Mouse (Mus musculus): ENCODE measurements around the gene Pias1. TPM values are rescaled to one million over a fixed set of nuclear protein-coding genes. Genes with fewer than 3 reads are reported as not detected.

Gene Pias1
- polyA plus RNA-seq, 1 experiment from 2014 or later = 46.4 TPM

- no peaks in the 10 kb centered on the region for H3K36me3 ChIP-seq
- 3% methylated on average over 17 of the region's 17 CpGs for WGBS
- H3K4me1 ChIP-seq (replicated peaks) = peaks cover 15% of the 10 kb centered on the region
- peak overlapping the region; percentile 98 for H3K27ac ChIP-seq
- peak overlapping the region; percentile 96 for H3K9ac ChIP-seq
- H3K27me3 ChIP-seq (replicated peaks) = no peaks in the 10 kb centered on the region
- H3K9me3 ChIP-seq = no peaks in the 10 kb centered on the region
- H3K4me2 ChIP-seq (replicated peaks) = peak overlapping the region; percentile 91
- ATAC-seq = peak; percentile 11; the same call in 1 of the 2 replicates
- H3K4me3 ChIP-seq (replicated peaks) = peak overlapping the region; percentile 99
Measured at GRCm38 (mm10) chr9:62979461-62980161, 8.1 kb downstream of the Pias1 start.

DNA sequence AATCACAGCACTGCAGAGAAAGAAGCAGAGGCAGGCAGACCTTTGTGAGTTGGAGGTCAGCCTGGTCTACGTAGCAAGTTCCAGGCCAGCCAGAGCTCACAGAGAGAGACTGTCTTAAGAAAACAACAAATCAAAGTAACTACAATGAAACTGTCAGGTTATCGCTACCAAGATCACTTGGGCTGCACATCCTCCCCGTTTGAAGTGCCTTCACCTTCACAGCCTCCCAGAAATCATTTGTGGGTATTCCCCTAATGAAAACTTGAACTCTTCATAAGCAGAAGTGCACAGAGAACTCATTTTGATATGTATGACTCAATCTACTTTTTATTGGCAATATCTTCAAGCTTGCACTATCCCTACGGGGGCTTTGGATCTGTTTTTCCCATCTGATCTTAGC is 10.6 kb downstream of the Pias1 start:
- Histone ChIP-seq H3K27ac (no peak overlapping the region), H3K4me1 (replicated peaks) (peaks cover 15% of the 10 kb centered on the region), H3K27me3 (replicated peaks) (no peaks in the 10 kb centered on the region), H3K4me3 (replicated peaks) (no peak overlapping the region), H3K4me2 (replicated peaks) (no peak overlapping the region), H3K36me3 (no peaks in the 10 kb centered on the region), H3K9ac (no peak overlapping the region), H3K9me3 (no peaks in the 10 kb centered on the region)
- no peak for ATAC-seq
- 62% methylated on average over 4 of the region's 4 CpGs for WGBS

DNA sequence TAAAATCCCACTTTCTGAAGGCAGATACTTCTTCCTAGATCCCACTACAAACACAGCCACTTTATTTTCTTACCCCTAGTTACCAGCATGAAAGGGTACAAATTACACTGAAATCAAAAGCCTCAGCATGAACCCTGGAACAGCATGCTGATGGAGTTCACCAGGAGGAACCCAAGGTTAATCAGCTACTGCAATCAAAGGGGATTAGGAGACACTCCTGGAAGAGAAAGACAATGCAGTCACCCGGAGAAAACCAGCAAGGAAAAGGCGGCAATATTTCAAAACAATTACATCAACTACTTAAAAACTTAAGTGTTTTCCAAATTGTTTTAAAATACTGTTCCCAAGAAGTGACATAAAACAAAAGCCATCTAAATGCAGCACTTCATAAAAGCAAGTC is 11.9 kb downstream of the Pias1 start:
- Histone ChIP-seq H3K27ac (no peak overlapping the region), H3K4me1 (replicated peaks) (peaks cover 13% of the 10 kb centered on the region), H3K27me3 (replicated peaks) (no peaks in the 10 kb centered on the region), H3K4me3 (replicated peaks) (no peak overlapping the region), H3K36me3 (no peaks in the 10 kb centered on the region), H3K4me2 (replicated peaks) (no peak overlapping the region), H3K9ac (no peak overlapping the region), H3K9me3 (no peaks in the 10 kb centered on the region)
- WGBS = 27% methylated on average over 2 of the region's 2 CpGs
- ATAC-seq = no peak

GRCm38 (mm10) chr9:62974439-62974838 is 13.3 kb downstream of the Pias1 start:
- Histone ChIP-seq H3K27ac (no peak overlapping the region), H3K9ac (no peak overlapping the region), H3K4me1 (replicated peaks) (peaks cover 15% of the 10 kb centered on the region), H3K27me3 (replicated peaks) (no peaks in the 10 kb centered on the region), H3K4me3 (replicated peaks) (no peak overlapping the region), H3K4me2 (replicated peaks) (no peak overlapping the region), H3K9me3 (no peaks in the 10 kb centered on the region), H3K36me3 (no peaks in the 10 kb centered on the region)
- WGBS = 90% methylated on average over 2 of the region's 2 CpGs
- ATAC-seq = no peak

DNA sequence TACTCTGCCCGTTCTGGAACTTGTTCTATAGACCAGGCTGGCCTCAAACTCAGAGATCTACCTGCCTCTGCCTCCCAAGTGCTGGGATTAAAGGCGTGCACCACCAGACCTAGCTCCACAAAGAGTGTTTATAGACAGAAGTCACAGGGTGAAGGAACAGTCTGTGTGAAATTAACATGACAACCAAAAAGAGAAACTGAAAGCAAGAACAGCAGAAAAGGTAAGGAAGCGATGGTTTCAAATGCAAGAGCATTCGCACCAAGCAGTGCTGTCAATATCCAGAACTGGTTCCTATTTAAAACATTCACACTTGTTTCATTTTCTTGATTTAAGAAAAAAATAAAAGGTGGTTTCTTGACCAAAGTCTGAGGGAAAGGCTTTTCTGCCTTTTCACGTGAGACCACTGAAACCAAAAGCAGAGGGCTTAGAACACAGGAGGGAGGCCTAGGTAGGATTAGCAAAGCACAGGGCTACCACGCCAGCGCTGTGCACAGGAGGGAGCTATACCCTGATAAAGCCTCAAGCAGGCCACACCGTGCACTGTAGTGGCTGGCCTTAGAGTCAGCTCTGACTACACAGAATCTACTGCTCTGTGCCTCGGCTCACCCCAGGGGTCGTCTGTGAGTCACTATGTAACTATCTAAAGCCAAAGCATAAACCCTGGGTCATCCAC is 15.5 kb downstream of the Pias1 start:
- H3K27me3 ChIP-seq (replicated peaks) = no peaks in the 10 kb centered on the region
- no peak overlapping the region for H3K4me3 ChIP-seq (replicated peaks)
- 60% methylated on average over 10 of the region's 10 CpGs for WGBS
- no peak overlapping the region for H3K9ac ChIP-seq
- no peak overlapping the region for H3K4me2 ChIP-seq (replicated peaks)
- H3K9me3 ChIP-seq = no peaks in the 10 kb centered on the region
- no peak overlapping the region for H3K27ac ChIP-seq
- no peaks in the 10 kb centered on the region for H3K36me3 ChIP-seq
- peaks cover 11% of the 10 kb centered on the region for H3K4me1 ChIP-seq (replicated peaks)
- peak; percentile 61; the same call in 1 of the 2 replicates for ATAC-seq

DNA sequence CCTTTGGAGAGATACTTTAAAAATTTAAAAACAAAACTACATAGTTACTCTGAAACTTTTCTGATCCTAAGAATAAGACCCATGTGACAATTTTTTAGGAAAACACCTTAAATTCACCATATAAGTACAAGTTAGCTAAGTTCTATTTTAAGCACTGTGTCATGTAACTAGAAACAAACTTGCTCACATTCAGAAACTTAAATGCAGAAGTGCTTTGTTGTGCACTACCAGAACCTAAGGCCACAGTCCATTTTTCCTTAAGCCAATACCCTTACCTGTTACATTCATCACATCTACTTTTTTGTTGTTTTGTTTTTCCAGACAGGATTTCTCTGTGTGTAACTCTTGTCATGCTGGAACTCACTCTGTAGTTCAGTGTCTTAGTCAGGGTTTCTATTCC is 17.4 kb downstream of the Pias1 start:
- Histone ChIP-seq H3K9ac (no peak overlapping the region), H3K27me3 (replicated peaks) (no peaks in the 10 kb centered on the region), H3K4me1 (replicated peaks) (peaks cover 4% of the 10 kb centered on the region; the same call in 1 of the 2 replicates), H3K9me3 (no peaks in the 10 kb centered on the region), H3K4me2 (replicated peaks) (no peak overlapping the region), H3K36me3 (no peaks in the 10 kb centered on the region), H3K4me3 (replicated peaks) (no peak overlapping the region), H3K27ac (no peak overlapping the region)
- ATAC-seq = no peak

GRCm38 (mm10) chr9:62966018-62966417 is 21.7 kb downstream of the Pias1 start:
- WGBS = 95% methylated on average over 3 of the region's 3 CpGs
- Histone ChIP-seq H3K4me1 (replicated peaks) (peaks cover 4% of the 10 kb centered on the region; the same call in 1 of the 2 replicates), H3K9ac (no peak overlapping the region), H3K4me2 (replicated peaks) (no peak overlapping the region), H3K27me3 (replicated peaks) (no peaks in the 10 kb centered on the region), H3K36me3 (no peaks in the 10 kb centered on the region), H3K4me3 (replicated peaks) (no peak overlapping the region), H3K27ac (no peak overlapping the region), H3K9me3 (no peaks in the 10 kb centered on the region)
- ATAC-seq = no peak

DNA sequence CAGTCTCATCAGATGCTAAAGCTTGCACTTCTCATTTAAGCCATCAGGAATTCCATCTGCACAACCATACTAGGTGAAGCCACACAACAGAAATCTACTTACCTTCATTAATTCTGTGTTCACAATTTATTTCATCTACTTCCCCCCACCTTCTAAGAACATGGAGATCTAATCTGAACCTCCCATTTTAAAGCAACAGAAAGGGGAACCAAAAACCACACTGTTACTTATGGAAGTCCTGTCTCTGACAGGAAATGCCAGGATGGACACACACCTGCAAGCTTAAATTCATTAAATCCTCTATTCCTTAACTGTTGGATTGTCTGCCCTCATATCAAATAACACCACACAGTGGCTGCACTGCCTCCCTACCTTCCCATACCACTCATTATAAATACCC is 35.0 kb downstream of the Pias1 start:
- Histone ChIP-seq H3K27ac (no peak overlapping the region), H3K4me1 (replicated peaks) (peaks cover 14% of the 10 kb centered on the region; the same call in 1 of the 2 replicates), H3K4me2 (replicated peaks) (no peak overlapping the region), H3K9ac (no peak overlapping the region), H3K36me3 (0 out of 2 replicates have a peak, but pooled peaks cover 2% of the 10 kb centered on the region), H3K4me3 (replicated peaks) (no peak overlapping the region), H3K9me3 (no peaks in the 10 kb centered on the region), H3K27me3 (replicated peaks) (no peaks in the 10 kb centered on the region)
- no peak for ATAC-seq

DNA sequence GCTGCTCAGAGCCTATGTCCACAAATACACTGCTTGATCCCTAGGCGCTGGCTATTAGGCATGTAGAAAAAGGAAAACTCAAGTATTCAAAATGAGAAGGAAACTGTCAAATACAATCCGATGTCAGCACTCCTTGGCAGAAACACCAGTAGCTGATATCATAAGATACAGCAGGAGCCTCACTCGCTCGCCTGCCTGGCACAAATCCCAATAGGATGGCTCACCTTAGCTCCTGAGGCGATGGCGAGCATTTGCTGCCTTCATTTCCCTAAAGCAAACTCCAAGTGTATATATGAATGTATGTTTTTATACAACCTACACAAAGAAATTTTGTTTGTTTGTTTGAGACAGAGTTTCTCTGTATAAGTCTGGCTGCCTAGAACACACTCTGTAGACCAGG is 42.4 kb downstream of the Pias1 start:
- WGBS = 92% methylated on average over 6 of the region's 6 CpGs

GRCm38 (mm10) chr9:62944063-62944462 is 43.7 kb downstream of the Pias1 start:
- no peak for ATAC-seq
- WGBS = 92% methylated on average over 1 of the region's 1 CpGs

More for the DNA sequence above, 42.4 kb downstream of the Pias1 start:
- Histone ChIP-seq H3K9ac (no peak overlapping the region), H3K36me3 (0 out of 2 replicates have a peak, but pooled peaks cover 4% of the 10 kb centered on the region), H3K4me2 (replicated peaks) (no peak overlapping the region), H3K4me3 (replicated peaks) (no peak overlapping the region), H3K27ac (no peak overlapping the region), H3K9me3 (no peaks in the 10 kb centered on the region), H3K4me1 (replicated peaks) (0 out of 2 replicates have a peak, but pooled peaks cover 2% of the 10 kb centered on the region), H3K27me3 (replicated peaks) (no peaks in the 10 kb centered on the region)
- ATAC-seq = no peak

GRCm38 (mm10) chr9:62940966-62941365 is 46.8 kb downstream of the Pias1 start:
- Histone ChIP-seq H3K27me3 (replicated peaks) (no peaks in the 10 kb centered on the region), H3K4me1 (replicated peaks) (0 out of 2 replicates have a peak, but pooled peaks cover 5% of the 10 kb centered on the region), H3K4me2 (replicated peaks) (no peak overlapping the region), H3K27ac (no peak overlapping the region), H3K36me3 (no peaks in the 10 kb centered on the region), H3K9ac (no peak overlapping the region), H3K4me3 (replicated peaks) (no peak overlapping the region), H3K9me3 (no peaks in the 10 kb centered on the region)
- 85% methylated on average over 3 of the region's 3 CpGs for WGBS
- ATAC-seq = no peak

More at GRCm38 (mm10) chr9:62944063-62944462, 43.7 kb downstream of the Pias1 start:
- Histone ChIP-seq H3K4me1 (replicated peaks) (0 out of 2 replicates have a peak, but pooled peaks cover 2% of the 10 kb centered on the region), H3K27ac (no peak overlapping the region), H3K9ac (no peak overlapping the region), H3K36me3 (0 out of 2 replicates have a peak, but pooled peaks cover 4% of the 10 kb centered on the region), H3K4me2 (replicated peaks) (no peak overlapping the region), H3K27me3 (replicated peaks) (no peaks in the 10 kb centered on the region), H3K9me3 (no peaks in the 10 kb centered on the region), H3K4me3 (replicated peaks) (no peak overlapping the region)

- Histone ChIP-seq H3K9ac (no peak overlapping the region), H3K27me3 (replicated peaks) (no peaks in the 10 kb centered on the region), H3K27ac (no peak overlapping the region), H3K4me3 (replicated peaks) (no peak overlapping the region), H3K4me2 (replicated peaks) (no peak overlapping the region), H3K4me1 (replicated peaks) (0 out of 2 replicates have a peak, but pooled peaks cover 3% of the 10 kb centered on the region), H3K36me3 (no peaks in the 10 kb centered on the region), H3K9me3 (no peaks in the 10 kb centered on the region)
- WGBS = 75% methylated on average over 5 of the region's 5 CpGs
- ATAC-seq = no peak
Measured at GRCm38 (mm10) chr9:62935854-62936253, 51.9 kb downstream of the Pias1 start.
